Mouse (Mus musculus): ENCODE data around the gene Akap1.
"Not testable (repeated sequence)": the region's sequence is repeated elsewhere in the genome, so short reads cannot be mapped to it uniquely, and the experiment has no call there.

Gene Akap1

GRCm38 (mm10) chr11:88864458-88865197 lies at the start of gene Akap1:
Akap1 (minus strand) TSS chr11:88864586.
- peak; percentile 94 for DNase-seq (ENCODE audit: low spot score)

- DNase-seq (ENCODE audit: low spot score), result no peak
Measured at GRCm38 (mm10) chr11:88909388-88910036, 45.1 kb upstream of the Akap1 start.

- no peak for DNase-seq (ENCODE audit: low spot score)
Measured at GRCm38 (mm10) chr11:88908557-88909211, 44.3 kb upstream of the Akap1 start.

- DNase-seq (ENCODE audit: low spot score), result no peak
Measured at GRCm38 (mm10) chr11:88907886-88908285, 43.5 kb upstream of the Akap1 start.

- DNase-seq (ENCODE audit: low spot score), result no peak
Measured at GRCm38 (mm10) chr11:88905621-88906020, 41.2 kb upstream of the Akap1 start.

GRCm38 (mm10) chr11:88904080-88904479 lies 39.7 kb upstream of the Akap1 start:
- DNase-seq (ENCODE audit: low spot score), result no peak

- no peak for DNase-seq (ENCODE audit: low spot score)
Measured at GRCm38 (mm10) chr11:88902762-88903161, 38.4 kb upstream of the Akap1 start.

GRCm38 (mm10) chr11:88901341-88901802 lies 37.0 kb upstream of the Akap1 start:
- DNase-seq (ENCODE audit: low spot score), result no peak

GRCm38 (mm10) chr11:88899561-88899960 lies 35.2 kb upstream of the Akap1 start:
- DNase-seq (ENCODE audit: low spot score), result no peak

GRCm38 (mm10) chr11:88898380-88898763 lies 34.0 kb upstream of the Akap1 start:
- no peak for DNase-seq (ENCODE audit: low spot score)

GRCm38 (mm10) chr11:88897624-88898379 lies 33.4 kb upstream of the Akap1 start:
- no peak for DNase-seq (ENCODE audit: low spot score)

GRCm38 (mm10) chr11:88895800-88896232 lies 31.4 kb upstream of the Akap1 start:
- not testable (repeated sequence) for DNase-seq (ENCODE audit: low spot score)

- DNase-seq (ENCODE audit: low spot score), result peak; percentile 54
Measured at GRCm38 (mm10) chr11:88895235-88895634, 30.8 kb upstream of the Akap1 start.

- not testable (repeated sequence) for DNase-seq (ENCODE audit: low spot score)
Measured at GRCm38 (mm10) chr11:88894279-88894678, 29.9 kb upstream of the Akap1 start.

- DNase-seq (ENCODE audit: low spot score), result not testable (repeated sequence)
Measured at GRCm38 (mm10) chr11:88893501-88893900, 29.1 kb upstream of the Akap1 start.

- peak; percentile 31 for DNase-seq (ENCODE audit: low spot score)
Measured at GRCm38 (mm10) chr11:88892789-88893188, 28.4 kb upstream of the Akap1 start.

- DNase-seq (ENCODE audit: low spot score), result peak; percentile 86
Measured at GRCm38 (mm10) chr11:88891921-88892561, 27.7 kb upstream of the Akap1 start.

- peak; percentile 41 for DNase-seq (ENCODE audit: low spot score)
Measured at GRCm38 (mm10) chr11:88891446-88891845, 27.1 kb upstream of the Akap1 start.

- DNase-seq (ENCODE audit: low spot score), result not testable (repeated sequence)
Measured at GRCm38 (mm10) chr11:88890904-88891303, 26.5 kb upstream of the Akap1 start.

GRCm38 (mm10) chr11:88888996-88889395 lies 24.6 kb upstream of the Akap1 start:
- no peak for DNase-seq (ENCODE audit: low spot score)

- DNase-seq (ENCODE audit: low spot score), result no peak
Measured at GRCm38 (mm10) chr11:88884376-88885065, 20.1 kb upstream of the Akap1 start.

Measured in urinary bladder, postnatal 10 days (tissue).